Mouse (Mus musculus) T-cell, adult 2 months (primary cell): ENCODE data around the gene Casp14.
"Not testable (repeated sequence)": the region's sequence is repeated elsewhere in the genome, so short reads cannot be mapped to it uniquely, and the experiment has no call there.

Experiments
- DNase-seq: peaks from one replicate; pipeline ENCODE4 v3.0.0; 2022; ENCODE audit warnings: low spot score

Gene Casp14

DNA sequence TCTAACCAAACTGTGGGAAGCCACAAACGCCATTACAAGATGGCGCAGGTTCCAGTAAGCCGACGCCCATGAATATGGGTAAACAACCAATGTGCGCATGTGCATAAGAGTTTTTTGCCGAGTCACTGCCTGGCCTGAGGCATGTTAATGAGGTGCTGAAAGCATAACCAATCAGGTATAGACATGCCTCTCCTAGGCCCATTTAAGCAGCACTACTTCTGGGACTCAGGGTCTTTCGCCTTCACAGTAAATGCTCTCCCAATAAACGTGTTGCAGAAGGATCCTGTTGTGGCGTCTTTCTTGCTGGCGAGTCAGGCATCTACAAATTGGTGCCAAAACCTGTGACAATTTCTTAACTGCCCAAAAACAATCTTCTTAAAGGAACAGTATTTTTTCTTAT, 51.4 kb downstream of the Casp14 start:
- DNase-seq, result not testable (repeated sequence)

DNA sequence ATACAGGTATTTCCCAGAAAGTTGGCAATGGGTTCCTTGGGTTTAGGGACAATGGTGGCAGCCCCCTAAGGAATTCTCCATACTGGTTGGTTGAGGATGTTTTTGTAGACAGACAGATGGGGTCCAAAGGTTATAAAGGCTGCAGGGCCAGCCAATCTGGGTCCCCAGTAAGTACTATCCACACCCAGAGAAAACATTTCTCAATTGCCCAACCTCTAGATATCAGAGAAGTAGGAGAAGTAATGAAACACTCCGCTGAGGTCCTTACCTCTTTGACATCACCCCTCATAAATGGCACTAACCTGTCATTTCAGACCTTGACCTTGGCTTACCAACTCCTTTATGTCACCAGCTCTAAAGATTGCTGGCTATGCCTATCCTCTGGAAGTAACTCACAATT, 53.5 kb downstream of the Casp14 start:
- DNase-seq, result no peak
